Mouse (Mus musculus) ES-Bruce4 (cell line): ENCODE results near the gene Fkbp10. TPM values are rescaled to one million over a fixed set of nuclear protein-coding genes. Genes with fewer than 3 reads are reported as not detected.

Experiments
- H3K27ac ChIP-seq: 2 replicates; pipeline ENCODE4 v1.5.1; 2012; ENCODE audit warnings: low read length, inconsistent platforms; ENCODE audit not compliant: insufficient read depth
- H3K27me3 ChIP-seq: 2 replicates; pipeline ENCODE4 v1.6.1; 2012; ENCODE audit warnings: mild to moderate bottlenecking, low read length, inconsistent platforms; ENCODE audit not compliant: control insufficient read depth, poor library complexity, insufficient read depth, severe bottlenecking
- H3K36me3 ChIP-seq: 2 replicates; pipeline ENCODE4 v1.6.1; 2012; ENCODE audit warnings: inconsistent platforms, mild to moderate bottlenecking, low read length, moderate library complexity; ENCODE audit not compliant: control insufficient read depth, poor library complexity, insufficient read depth, severe bottlenecking
- H3K4me1 ChIP-seq: one replicate; pipeline ENCODE4 v1.8.1; 2011; ENCODE audit warnings: low read length; ENCODE audit not compliant: control insufficient read depth, insufficient read depth
- H3K4me3 ChIP-seq: 2 replicates; pipeline ENCODE4 v1.5.1; 2011; ENCODE audit warnings: low read depth, mild to moderate bottlenecking, low read length
- H3K9ac ChIP-seq: 2 replicates; pipeline ENCODE4 v1.6.1; 2012; ENCODE audit warnings: low read depth, mild to moderate bottlenecking, inconsistent platforms; ENCODE audit not compliant: poor library complexity, severe bottlenecking
- H3K9me3 ChIP-seq: replicated peaks from 2 replicates; pipeline ENCODE4 v1.6.1; 2012; ENCODE audit warnings: mild to moderate bottlenecking, low read length, inconsistent platforms; ENCODE audit not compliant: control insufficient read depth, poor library complexity, insufficient read depth, severe bottlenecking
- CTCF ChIP-seq: IDR thresholded peaks from one replicate; pipeline ENCODE4 v1.8.1; 2011; ENCODE audit warnings: low read depth, low read length
- EP300 ChIP-seq: IDR thresholded peaks from 2 replicates; pipeline ENCODE4 v1.6.1; 2011; ENCODE audit warnings: low read depth, low read length; ENCODE audit not compliant: insufficient read depth
- POLR2A ChIP-seq: IDR thresholded peaks from one replicate; pipeline ENCODE4 v1.8.1; 2011; ENCODE audit warnings: low read length; ENCODE audit not compliant: insufficient read depth
- polyA plus RNA-seq: library from polyadenylated mRNA; stranded (reverse); fragments of >200 nt; gene quantifications from 2 replicates; pipeline ENCODE4 v1.2.4, GENCODE M21; 2011; ENCODE audit warnings: low read depth; ENCODE audit not compliant: missing spikeins, insufficient read depth, insufficient read length

Gene Fkbp10
- polyA plus RNA-seq, 1 experiment = 22.5 TPM

- H3K9me3 ChIP-seq = no peaks in the 10 kb centered on the region
- H3K27ac ChIP-seq = no peak overlapping the region
- no peak overlapping the region for H3K4me3 ChIP-seq
- no peaks in the 10 kb centered on the region for H3K4me1 ChIP-seq
- H3K27me3 ChIP-seq = no peaks in the 10 kb centered on the region
- TF ChIP-seq EP300 = no peak
- no peak for TF ChIP-seq POLR2A
- TF ChIP-seq CTCF = no peak
- peaks cover 49% of the 10 kb centered on the region for H3K36me3 ChIP-seq
- no peak overlapping the region for H3K9ac ChIP-seq
These were observed 50.3 kb downstream of the Fkbp10 start for GRCm38 (mm10) chr11:100465833-100466232.

GRCm38 (mm10) chr11:100471352-100472196 lies 56.1 kb downstream of the Fkbp10 start:
- peak overlapping the region; percentile 92 for H3K4me3 ChIP-seq
- H3K27me3 ChIP-seq = no peaks in the 10 kb centered on the region
- no peaks in the 10 kb centered on the region for H3K4me1 ChIP-seq
- no peaks in the 10 kb centered on the region for H3K9me3 ChIP-seq
- H3K9ac ChIP-seq = peak overlapping the region; percentile 85
- peaks cover 24% of the 10 kb centered on the region for H3K36me3 ChIP-seq
- no peak overlapping the region for H3K27ac ChIP-seq
- no peak for TF ChIP-seq CTCF

GRCm38 (mm10) chr11:100472197-100472934 lies 56.9 kb downstream of the Fkbp10 start, which contains the start of gene Klhl11:
Klhl11 (minus strand) TSS chr11:100472741.
- peak within 1 kb of the TSS; percentile 37; the same call in 1 of the 2 replicates for H3K27ac ChIP-seq
- TF ChIP-seq EP300 = no peak
- peak; percentile 73 for TF ChIP-seq POLR2A
- TF ChIP-seq CTCF = peak; percentile 79
- no peaks in the 10 kb centered on the region for H3K9me3 ChIP-seq
- peak within 1 kb of the TSS; percentile 85 for H3K9ac ChIP-seq
- H3K36me3 ChIP-seq = peaks cover 23% of the 10 kb centered on the region
- no peaks in the 10 kb centered on the region for H3K27me3 ChIP-seq
- H3K4me1 ChIP-seq = no peaks in the 10 kb centered on the region
- H3K4me3 ChIP-seq = peak within 1 kb of the TSS; percentile 92

- Histone ChIP-seq H3K9ac (no peak overlapping the region), H3K4me3 (peak overlapping the region; percentile 28; the same call in 1 of the 2 replicates), H3K4me1 (no peaks in the 10 kb centered on the region), H3K27me3 (no peaks in the 10 kb centered on the region), H3K27ac (peak overlapping the region; percentile 37; the same call in 1 of the 2 replicates), H3K36me3 (peaks cover 26% of the 10 kb centered on the region), H3K9me3 (no peaks in the 10 kb centered on the region)
- TF ChIP-seq POLR2A (no peak), CTCF (no peak), EP300 (no peak)
These were observed 57.4 kb downstream of the Fkbp10 start for GRCm38 (mm10) chr11:100472935-100473295.

Other genes starting within 250 kb of the Fkbp10 start
- gene Krt9, start 222.5 kb upstream of the Fkbp10 start, polyA plus RNA-seq = not detected in 2 replicates
- 1.3 TPM in 1 of 2 replicates, not detected in the other for gene Krt14, start 208.1 kb upstream of the Fkbp10 start, polyA plus RNA-seq
- 0.99 TPM in 1 of 2 replicates, not detected in the other for gene Krt16, start 166.8 kb upstream of the Fkbp10 start, polyA plus RNA-seq
- 10.5 and 11.8 TPM in 2 replicates for gene Krt17, start 154.7 kb upstream of the Fkbp10 start, polyA plus RNA-seq
- gene Krt42, start 145.8 kb upstream of the Fkbp10 start, polyA plus RNA-seq = 20.6 and 21.5 TPM in 2 replicates
- gene Eif1, start 95.8 kb upstream of the Fkbp10 start, polyA plus RNA-seq = 718 and 769 TPM in 2 replicates
- gene Gast, start 81.3 kb upstream of the Fkbp10 start, polyA plus RNA-seq = not detected in 2 replicates
- gene Hap1, start 59.6 kb upstream of the Fkbp10 start, polyA plus RNA-seq = 12.7 and 13.6 TPM in 2 replicates
- gene Jup, start 17.9 kb upstream of the Fkbp10 start, polyA plus RNA-seq = 166 and 171 TPM in 2 replicates
- 13.3 and 16.8 TPM in 2 replicates for gene P3h4, start 861 bp upstream of the Fkbp10 start, polyA plus RNA-seq
- gene Nt5c3b, start 26.1 kb downstream of the Fkbp10 start, polyA plus RNA-seq = 37.3 and 44.6 TPM in 2 replicates
- 0.84 and 0.90 TPM in 2 replicates for gene Klhl10, start 26.2 kb downstream of the Fkbp10 start, polyA plus RNA-seq
- gene Klhl11, start 57.0 kb downstream of the Fkbp10 start, polyA plus RNA-seq = 18.4 and 19.6 TPM in 2 replicates
- gene Acly, start 112.3 kb downstream of the Fkbp10 start, polyA plus RNA-seq = 225 and 232 TPM in 2 replicates
- gene Ttc25, start 129.9 kb downstream of the Fkbp10 start, polyA plus RNA-seq = 2.5 and 3.4 TPM in 2 replicates
- 6.9 and 7.5 TPM in 2 replicates for gene Cnp, start 159.2 kb downstream of the Fkbp10 start, polyA plus RNA-seq
- 29.1 and 30.0 TPM in 2 replicates for gene Nkiras2, start 203.5 kb downstream of the Fkbp10 start, polyA plus RNA-seq
- 369 and 376 TPM in 2 replicates for gene Dnajc7, start 204.5 kb downstream of the Fkbp10 start, polyA plus RNA-seq